In the genomic region with DNA sequence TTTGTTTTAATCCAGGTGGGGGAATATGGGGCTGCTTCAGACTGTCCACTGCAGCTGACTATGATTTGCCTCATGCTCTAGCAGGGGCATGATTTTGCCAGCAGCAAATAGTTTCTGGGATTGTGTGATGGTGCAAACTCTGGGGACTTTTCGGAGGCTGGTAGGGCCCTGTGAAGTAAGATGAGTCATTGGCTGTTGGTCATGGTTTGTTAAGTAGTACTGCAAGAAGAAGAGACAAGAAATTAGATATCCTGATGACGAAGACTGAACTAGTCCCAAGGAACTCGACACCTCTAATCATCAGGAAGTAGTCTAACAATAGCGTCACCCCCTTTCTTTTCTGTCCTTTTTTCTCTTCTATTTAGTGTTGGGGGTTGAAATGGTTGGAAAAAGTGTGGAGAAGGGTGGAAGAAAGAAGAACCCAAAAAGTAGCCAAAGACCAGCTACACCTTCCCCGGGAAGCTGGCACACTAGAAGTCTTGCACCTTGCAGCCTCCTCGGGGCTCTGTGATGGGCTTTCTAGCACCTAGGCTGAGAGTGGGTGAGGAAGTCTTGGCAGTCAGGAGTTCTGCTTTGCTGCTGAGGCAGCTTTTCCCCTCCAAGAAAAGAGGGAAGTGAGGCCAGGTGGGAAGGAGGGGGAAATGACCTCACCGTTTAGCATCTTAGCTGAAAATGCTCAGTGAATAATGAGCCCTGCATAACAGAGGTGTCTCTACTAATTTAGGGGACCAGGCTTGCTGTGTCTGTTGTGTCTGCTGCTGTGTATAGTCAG, we compare ENCODE assay signal across 11 mouse cellular contexts. TPM values are rescaled to one million over a fixed set of nuclear protein-coding genes. Genes with fewer than 3 reads are reported as not detected.
DNase-seq lines count a peak whose midpoint lies in the region; ATAC-seq and TF ChIP-seq lines count a peak whose summit lies in the region.
"Had no signal": no experiment of that assay in that cellular context is flagged by ENCODE, and none has a peak within 500 bp of the region (broad histone marks: within the 10 kb centered on the region; RNA-seq: fewer than 3 reads in every experiment).

No protein-coding gene starts in this region.

- peaks cover 3 to 42% of the 10 kb centered on the region in 2 experiments for H3K36me3 ChIP-seq in CH12.LX (replicated peaks in 1 of 2; ENCODE audit: control insufficient read depth in 1 of 2, insufficient read depth in 1 of 2, low read length in 1 of 2)
- H3K36me3 ChIP-seq: limb, embryonic 12.5 days had no signal

- no peak overlapping the region for H3K4me2 ChIP-seq in CH12.LX (ENCODE audit: insufficient read depth, low read depth, poor library complexity, severe bottlenecking)
- H3K4me2 ChIP-seq: limb, embryonic 12.5 days had no signal

- peak; percentile 64 for TF ChIP-seq EP300 in CH12.LX (IDR thresholded peaks at IDR 0.05; ENCODE audit: low read length)

- H3K79me2 ChIP-seq in CH12.LX (replicated peaks; ENCODE audit: control insufficient read depth, extremely low read depth, insufficient read depth, poor library complexity, severe bottlenecking), result peaks cover 3% of the 10 kb centered on the region; the same call in 1 of the 2 replicates

- H3K27me3 ChIP-seq in CH12.LX (replicated peaks), result no peaks in the 10 kb centered on the region
- H3K27me3 ChIP-seq: limb, embryonic 12.5 days had no signal

- peaks cover 5% of the 10 kb centered on the region for H3K9me3 ChIP-seq in CH12.LX (replicated peaks; ENCODE audit: low read length)
- H3K9me3 ChIP-seq: limb, embryonic 12.5 days had no signal

- no peak for DNase-seq in layer of hippocampus, adult 2 months (ENCODE audit: low spot score in 2 of 2)
- no peak for DNase-seq in layer of hippocampus, adult 8-10 months (ENCODE audit: low spot score in 2 of 2)
- peak; percentile 65 for DNase-seq in CH12.LX (ENCODE audit: extremely low read depth)
- no peak for DNase-seq in testis, postnatal 10 days (ENCODE audit: low spot score)
- DNase-seq in lung, postnatal 36 days, result no peak
- DNase-seq: cerebellum, adult 11 months; heart, adult 11 months; lung, postnatal 10 days had no signal

- in situ Hi-C loops in CH12.LX (cut with MboI; ENCODE audit: low pct_ligation_motif_present, low pct_unique_long_range_greater_than_20kb, low sequenced_read_pairs), result no loop called here

- H3K9ac ChIP-seq in CH12.LX (ENCODE audit: insufficient read depth, low read depth), result no peak overlapping the region
- H3K9ac ChIP-seq: limb, embryonic 12.5 days had no signal

- TF ChIP-seq CTCF in layer of hippocampus, adult 2 months (conservative IDR thresholded peaks at IDR 0.05), result no peak
- TF ChIP-seq CTCF in CH12.LX (conservative IDR thresholded peaks at IDR 0.05 in 1 of 2, IDR thresholded peaks at IDR 0.05 in 1 of 2; ENCODE audit: low read depth in 2 of 2, low read length in 2 of 2), result no peak

- H3K4me1 ChIP-seq in CH12.LX (ENCODE audit: control insufficient read depth in 1 of 2, insufficient read depth in 2 of 2), result peaks cover 18 to 78% of the 10 kb centered on the region in 2 experiments
- H3K4me1 ChIP-seq in brown adipose tissue, adult 24 weeks (ENCODE audit: control insufficient read depth, insufficient read depth, insufficient read length, low read length), result peaks cover 63% of the 10 kb centered on the region

- peak overlapping the region; percentile 86 for H3K27ac ChIP-seq in layer of hippocampus, adult 2 months
- H3K27ac ChIP-seq in CH12.LX (ENCODE audit: insufficient read depth, low read depth), result peak overlapping the region; percentile 7; the same call in 1 of the 2 replicates
- 0 out of 2 replicates have a peak overlapping the region, but pooled peaks have one; percentile 31 for H3K27ac ChIP-seq in brown adipose tissue, adult 24 weeks (replicated peaks; ENCODE audit: low read depth, low read length)
- H3K27ac ChIP-seq: limb, embryonic 12.5 days had no signal

- TF ChIP-seq RAD21 in CH12.LX (IDR thresholded peaks at IDR 0.05; ENCODE audit: low read depth, low read length), result no peak

- no peak for TF ChIP-seq POLR2A in CH12.LX (IDR thresholded peaks at IDR 0.05; ENCODE audit: low read depth, low read length)

- H3K4me3 ChIP-seq in layer of hippocampus, adult 2 months, result no peak overlapping the region
- H3K4me3 ChIP-seq in CH12.LX (replicated peaks in 1 of 3; ENCODE audit: low read depth in 2 of 3, low read length in 2 of 3, poor library complexity in 1 of 3), result no peak overlapping the region
- H3K4me3 ChIP-seq in brown adipose tissue, adult 24 weeks (ENCODE audit: insufficient read depth, low read depth, low read length), result no peak overlapping the region
- H3K4me3 ChIP-seq: limb, embryonic 12.5 days had no signal

- dilution Hi-C loops in CH12.LX (cut with MboI; ENCODE audit: extremely low pct_ligation_motif_present, extremely low pct_unique_long_range_greater_than_20kb, low sequenced_read_pairs), result no loop called here

- ATAC-seq in megakaryocyte, adult 5-6 weeks (ENCODE audit: poor library complexity, severe bottlenecking), result peak; percentile 25

TF ChIP-seq in CH12.LX, 34 proteins besides CTCF, POLR2A, EP300 and RAD21:
- TF ChIP-seq SIN3A (IDR thresholded peaks at IDR 0.05; ENCODE audit: low read length) (no peak), JUN (IDR thresholded peaks at IDR 0.05; ENCODE audit: insufficient read depth, low read depth, low read length) (0 out of 2 replicates have a peak, but pooled peaks have one; percentile 21), JUND (conservative IDR thresholded peaks at IDR 0.05; ENCODE audit: low read depth, low read length) (peak; percentile 37; the same call in 1 of the 2 replicates), ETS1 (conservative IDR thresholded peaks at IDR 0.05; ENCODE audit: low read depth, low read length) (peak; percentile 75)
TF ChIP-seq in CH12.LX: peak in this region for 3.

RNA-seq across cellular contexts. Expression of a gene that starts 24.6 kb away (rescaled TPM):
- total RNA-seq in layer of hippocampus, adult 2 months (2021), result 10 to 100 TPM; 50.2 to 66.0 TPM
- 10 to 100 TPM; 46.4 to 61.2 (median 57.8) TPM for total RNA-seq in layer of hippocampus, adult 8-10 months (2022)
- total RNA-seq in CH12.LX (2012; rRNA removed) (97.8 and 122 TPM in 2 replicates), CH12.LX (2014; rRNA removed) (85.2 and 89.1 TPM in 2 replicates)
- polyA plus RNA-seq in CH12.LX (2012; ENCODE audit: insufficient read length, low read depth), result 104 and 106 TPM in 2 replicates
- polyA plus RNA-seq in brown adipose tissue, adult 24 weeks (2012; ENCODE audit: insufficient read depth, insufficient read length, missing spikeins), result 44.7 and 46.2 TPM in 2 replicates
- total RNA-seq in megakaryocyte, adult 5-6 weeks (2015), result 204 and 210 TPM in 2 replicates
- total RNA-seq in megakaryocyte, adult 5-6 weeks (2017), result 165 and 180 TPM in 2 replicates

RNA-seq across cellular contexts. Expression of a gene that starts 27.0 kb away (rescaled TPM):
- 10 to 100 TPM; 17.7 to 18.0 TPM for total RNA-seq in layer of hippocampus, adult 2 months (2021)
- 10 to 100 TPM; 15.1 to 18.5 (median 18.1) TPM for total RNA-seq in layer of hippocampus, adult 8-10 months (2022)
- 8.4 and 13.6 TPM in 2 replicates for total RNA-seq in CH12.LX (2012; rRNA removed)
- 2.6 and 3.2 TPM in 2 replicates for total RNA-seq in CH12.LX (2014; rRNA removed)
- polyA plus RNA-seq in CH12.LX (2012; ENCODE audit: insufficient read length, low read depth), result 17.7 and 19.7 TPM in 2 replicates
- polyA plus RNA-seq in brown adipose tissue, adult 24 weeks (2012; ENCODE audit: insufficient read depth, insufficient read length, missing spikeins), result 2.2 and 4.8 TPM in 2 replicates
- 42.1 and 52.5 TPM in 2 replicates for total RNA-seq in megakaryocyte, adult 5-6 weeks (2015)
- total RNA-seq in megakaryocyte, adult 5-6 weeks (2017), result 29.1 and 35.9 TPM in 2 replicates

RNA-seq across cellular contexts. Expression of a gene that starts 56.7 kb away (rescaled TPM):
- total RNA-seq in layer of hippocampus, adult 2 months (2021), result 1 to 10 TPM; 1.9 to 3.4 TPM
- total RNA-seq in layer of hippocampus, adult 8-10 months (2022), result 1 to 10 TPM; 2.0 to 4.6 (median 3.0) TPM
- total RNA-seq in CH12.LX (2012; rRNA removed), result 8.9 TPM in 2 replicates
- total RNA-seq in CH12.LX (2014; rRNA removed), result 17.7 and 18.4 TPM in 2 replicates
- 15.0 and 15.8 TPM in 2 replicates for polyA plus RNA-seq in CH12.LX (2012; ENCODE audit: insufficient read length, low read depth)
- polyA plus RNA-seq in brown adipose tissue, adult 24 weeks (2012; ENCODE audit: insufficient read depth, insufficient read length, missing spikeins), result 1.7 and 3.0 TPM in 2 replicates
- total RNA-seq in megakaryocyte, adult 5-6 weeks (2015), result 4.6 and 5.2 TPM in 2 replicates
- 2.0 and 3.5 TPM in 2 replicates for total RNA-seq in megakaryocyte, adult 5-6 weeks (2017)

Comparison
In these comparisons a context has a peak if more than half of its experiments do, and no peak if none do; other contexts are left out.
1. H3K27ac ChIP-seq: peak in every context shown above with its lines; median percentile 86 in layer of hippocampus, adult 2 months; 31 in brown adipose tissue, adult 24 weeks; 7 in CH12.LX.